Mouse (Mus musculus) forebrain, embryonic 11.5 days (tissue): ENCODE data around the gene Chst8. TPM values are rescaled to one million over a fixed set of nuclear protein-coding genes. Genes with fewer than 3 reads are reported as not detected.

Experiments used
- ATAC-seq: fragments of 200-750 bp; cut with Nextera tagmentation; replicated peaks from 2 replicates; pipeline ENCODE4 v1.8.0; 2017; ENCODE audit warnings: moderate TSS enrichment; ENCODE audit not compliant: low FRiP score
- DNase-seq: peaks from one replicate; pipeline ENCODE4 v3.0.0-alpha.2; 2017; ENCODE audit warnings: low spot score
- H3K27ac ChIP-seq: fragments of 300-500 bp; sonication (generic); 2 replicates; pipeline ENCODE4 v1.5.1; 2014; ENCODE audit warnings: low read depth, low read length
- H3K27me3 ChIP-seq: fragments of 300-500 bp; sonication (generic); 2 replicates; pipeline ENCODE4 v1.6.1; 2014; ENCODE audit warnings: mild to moderate bottlenecking, low read length, mixed read lengths; ENCODE audit not compliant: control insufficient read depth, insufficient read depth
- H3K36me3 ChIP-seq: fragments of 300-500 bp; sonication (generic); 2 replicates; pipeline ENCODE4 v1.6.1; 2014; ENCODE audit warnings: mild to moderate bottlenecking, low read length, moderate library complexity, mixed read lengths; ENCODE audit not compliant: control insufficient read depth, insufficient read depth
- H3K4me1 ChIP-seq: fragments of 300-500 bp; sonication (generic); replicated peaks from 2 replicates; pipeline ENCODE4 v1.6.1; 2014; ENCODE audit warnings: low read length, mixed read lengths; ENCODE audit not compliant: control insufficient read depth, insufficient read depth
- H3K4me2 ChIP-seq: fragments of 300-500 bp; sonication (generic); 2 replicates; pipeline ENCODE4 v1.6.1; 2014; ENCODE audit warnings: low read depth, mild to moderate bottlenecking, low read length, moderate library complexity, mixed read lengths; ENCODE audit not compliant: severe bottlenecking
- H3K4me3 ChIP-seq: fragments of 300-500 bp; sonication (generic); 2 replicates; pipeline ENCODE4 v1.5.1; 2014; ENCODE audit warnings: low read depth, low read length
- H3K9ac ChIP-seq: fragments of 300-500 bp; sonication (generic); 2 replicates; pipeline ENCODE4 v1.6.1; 2014; ENCODE audit warnings: low read length
- H3K9me3 ChIP-seq: fragments of 300-500 bp; sonication (generic); 2 replicates; pipeline ENCODE4 v1.6.1; 2016; ENCODE audit warnings: low read length, mixed read lengths; ENCODE audit not compliant: control insufficient read depth
- WGBS: fragments of 180-500 bp; shearing (Covaris S2); extraction: QIAGEN DNeasy Blood & Tissue Kit; methylation state at CpG from one replicate; pipeline ENCODE4 v1.1.7; 2014; 5-methylcytosine and 5-hydroxymethylcytosine counted together
- polyA plus RNA-seq: library from polyadenylated mRNA; unstranded; fragments of >200 nt; fragmentation: Nextera tagmentation; extraction: Ambion mirVana; gene quantifications from 2 replicates; pipeline ENCODE4 v1.2.1, GENCODE M21; 2014

Gene Chst8
- polyA plus RNA-seq, 1 experiment from 2014 or later = 11.4 TPM

DNA sequence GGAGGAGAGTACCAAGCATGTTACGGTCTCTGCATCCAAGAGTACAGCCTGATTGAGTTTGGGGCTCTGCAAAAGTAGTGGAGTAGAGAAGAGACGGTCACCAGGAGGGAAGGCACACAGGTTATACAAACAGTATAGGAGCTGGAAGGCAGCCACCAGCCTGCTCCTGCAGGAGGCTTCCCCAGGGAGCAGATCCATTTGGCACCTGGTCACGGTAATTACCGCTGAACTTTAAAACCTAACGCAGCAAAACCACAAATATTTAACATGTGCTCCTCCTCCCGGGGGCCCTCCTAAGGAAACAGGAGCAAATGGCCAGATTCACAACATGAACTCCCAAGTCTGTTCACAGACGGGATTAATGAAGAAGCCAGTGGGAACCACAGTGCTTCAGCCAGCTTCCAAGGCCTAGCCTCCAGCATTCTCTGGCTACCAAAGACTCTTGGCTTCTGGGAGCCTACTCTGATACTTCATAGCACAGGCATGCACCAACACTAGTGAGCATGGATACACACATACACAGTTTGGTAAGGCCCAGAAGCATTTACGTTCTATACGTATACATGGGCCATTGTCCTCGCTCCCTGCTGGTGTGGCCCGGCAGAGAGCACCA lies 97.6 kb downstream of the Chst8 start:
- Histone ChIP-seq H3K4me3 (no peak overlapping the region), H3K36me3 (no peaks in the 10 kb centered on the region), H3K27me3 (no peaks in the 10 kb centered on the region), H3K9ac (no peak overlapping the region), H3K9me3 (no peaks in the 10 kb centered on the region), H3K4me1 (peaks cover 12% of the 10 kb centered on the region), H3K27ac (no peak overlapping the region), H3K4me2 (no peak overlapping the region)
- 70% methylated on average over 11 of the region's 11 CpGs for WGBS
- DNase-seq (no peak), ATAC-seq (no peak)

- no peak for DNase-seq
- Histone ChIP-seq H3K4me1 (peaks cover 2% of the 10 kb centered on the region; the same call in 1 of the 2 replicates), H3K4me2 (no peak overlapping the region), H3K27me3 (no peaks in the 10 kb centered on the region), H3K9ac (no peak overlapping the region), H3K27ac (no peak overlapping the region), H3K36me3 (no peaks in the 10 kb centered on the region), H3K4me3 (no peak overlapping the region), H3K9me3 (no peaks in the 10 kb centered on the region)
- WGBS = 77% methylated on average over 4 of the region's 4 CpGs
- no peak for ATAC-seq
Observed at GRCm38 (mm10) chr7:34709111-34709510, 103.4 kb downstream of the Chst8 start.

GRCm38 (mm10) chr7:34704401-34704800 lies 108.1 kb downstream of the Chst8 start:
- no peaks in the 10 kb centered on the region for H3K27me3 ChIP-seq
- ATAC-seq = no peak
- no peak overlapping the region for H3K4me2 ChIP-seq
- no peak overlapping the region for H3K4me3 ChIP-seq
- no peak overlapping the region for H3K9ac ChIP-seq
- peaks cover 2% of the 10 kb centered on the region; the same call in 1 of the 2 replicates for H3K4me1 ChIP-seq
- 39% methylated on average over 4 of the region's 4 CpGs for WGBS
- H3K27ac ChIP-seq = no peak overlapping the region
- DNase-seq = no peak
- H3K9me3 ChIP-seq = no peaks in the 10 kb centered on the region
- no peaks in the 10 kb centered on the region for H3K36me3 ChIP-seq

GRCm38 (mm10) chr7:34703437-34703836 lies 109.1 kb downstream of the Chst8 start:
- 52% methylated on average over 4 of the region's 4 CpGs for WGBS
- ATAC-seq (no peak), DNase-seq (no peak)
- no peaks in the 10 kb centered on the region for H3K36me3 ChIP-seq
- H3K9me3 ChIP-seq = no peaks in the 10 kb centered on the region
- no peak overlapping the region for H3K4me2 ChIP-seq
- no peak overlapping the region for H3K4me3 ChIP-seq
- H3K27me3 ChIP-seq = no peaks in the 10 kb centered on the region
- peaks cover 2% of the 10 kb centered on the region; the same call in 1 of the 2 replicates for H3K4me1 ChIP-seq
- H3K9ac ChIP-seq = no peak overlapping the region
- no peak overlapping the region for H3K27ac ChIP-seq

GRCm38 (mm10) chr7:34702718-34703351 lies 109.7 kb downstream of the Chst8 start:
- ATAC-seq = no peak
- WGBS = 20% methylated on average over 11 of the region's 11 CpGs
- DNase-seq = peak; percentile 80

DNA sequence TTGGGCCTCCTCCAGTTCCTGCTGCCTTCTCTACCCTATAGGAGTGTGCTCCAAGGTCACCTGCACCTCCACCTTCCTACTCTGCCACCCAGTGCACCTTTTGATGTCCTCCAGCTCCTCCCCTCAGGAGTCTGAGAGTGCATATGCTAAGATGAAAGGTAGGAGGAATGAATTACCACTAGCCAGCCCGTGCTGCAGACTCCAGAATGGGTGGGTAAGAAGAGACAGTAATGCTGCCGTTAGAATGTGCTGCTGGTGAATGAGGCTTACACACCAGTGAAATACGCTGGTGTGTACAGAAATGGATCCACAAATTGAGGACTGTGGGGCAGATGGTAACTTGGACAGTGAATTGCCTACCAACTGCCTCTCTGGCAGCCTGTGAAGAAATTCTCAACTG lies 112.6 kb downstream of the Chst8 start:
- Histone ChIP-seq H3K4me3 (no peak overlapping the region), H3K9ac (no peak overlapping the region), H3K9me3 (no peaks in the 10 kb centered on the region), H3K36me3 (no peaks in the 10 kb centered on the region), H3K4me2 (no peak overlapping the region), H3K27me3 (no peaks in the 10 kb centered on the region), H3K27ac (no peak overlapping the region), H3K4me1 (no peaks in the 10 kb centered on the region)
- no peak for DNase-seq
- WGBS = 76% methylated on average over 3 of the region's 3 CpGs
- ATAC-seq = no peak

More at GRCm38 (mm10) chr7:34702718-34703351, 109.7 kb downstream of the Chst8 start:
- no peaks in the 10 kb centered on the region for H3K36me3 ChIP-seq
- no peak overlapping the region for H3K4me2 ChIP-seq
- H3K27ac ChIP-seq = no peak overlapping the region
- no peak overlapping the region for H3K9ac ChIP-seq
- H3K9me3 ChIP-seq = no peaks in the 10 kb centered on the region
- H3K4me3 ChIP-seq = no peak overlapping the region
- no peaks in the 10 kb centered on the region for H3K27me3 ChIP-seq
- H3K4me1 ChIP-seq = peaks cover 2% of the 10 kb centered on the region; the same call in 1 of the 2 replicates

- Histone ChIP-seq H3K4me1 (no peaks in the 10 kb centered on the region), H3K9ac (no peak overlapping the region), H3K4me3 (no peak overlapping the region), H3K27me3 (no peaks in the 10 kb centered on the region), H3K36me3 (no peaks in the 10 kb centered on the region), H3K27ac (no peak overlapping the region), H3K9me3 (no peaks in the 10 kb centered on the region), H3K4me2 (no peak overlapping the region)
- DNase-seq = no peak
- 91% methylated on average over 9 of the region's 9 CpGs for WGBS
- ATAC-seq = no peak
Observed at GRCm38 (mm10) chr7:34698221-34698620, 114.3 kb downstream of the Chst8 start.

GRCm38 (mm10) chr7:34696086-34696485 lies 116.4 kb downstream of the Chst8 start:
- ATAC-seq = no peak
- H3K27ac ChIP-seq = no peak overlapping the region

DNA sequence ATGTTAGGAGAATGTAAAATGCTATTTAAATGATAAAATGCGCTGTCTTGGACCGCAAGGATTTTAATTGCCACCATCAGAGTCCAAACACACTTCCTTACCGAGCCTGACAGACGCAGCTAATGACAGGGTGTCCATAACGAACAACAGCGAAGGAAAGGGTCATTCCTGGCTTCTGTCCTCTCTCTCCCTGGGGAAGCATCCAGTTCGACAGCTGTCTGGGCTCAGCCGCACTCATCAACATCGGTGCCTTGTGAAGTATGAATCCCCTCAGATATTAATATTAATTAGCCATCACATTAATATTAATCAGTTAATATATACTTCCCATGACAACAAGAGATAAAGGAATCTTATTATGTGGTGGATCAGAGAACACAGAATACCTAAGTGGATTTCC lies 117.6 kb downstream of the Chst8 start:
- no peak for ATAC-seq

More at GRCm38 (mm10) chr7:34696086-34696485, 116.4 kb downstream of the Chst8 start:
- no peak overlapping the region for H3K9ac ChIP-seq
- H3K27me3 ChIP-seq = no peaks in the 10 kb centered on the region
- WGBS = 63% methylated on average over 9 of the region's 9 CpGs
- no peak for DNase-seq
- H3K4me3 ChIP-seq = no peak overlapping the region
- no peaks in the 10 kb centered on the region for H3K4me1 ChIP-seq
- no peaks in the 10 kb centered on the region for H3K9me3 ChIP-seq
- no peak overlapping the region for H3K4me2 ChIP-seq
- no peaks in the 10 kb centered on the region for H3K36me3 ChIP-seq

More for the DNA sequence above, 117.6 kb downstream of the Chst8 start:
- peaks cover 3% of the 10 kb centered on the region; the same call in 1 of the 2 replicates for H3K4me1 ChIP-seq
- no peak overlapping the region for H3K4me3 ChIP-seq
- no peak overlapping the region for H3K9ac ChIP-seq
- WGBS = 68% methylated on average over 9 of the region's 9 CpGs
- no peaks in the 10 kb centered on the region for H3K27me3 ChIP-seq
- no peak overlapping the region for H3K27ac ChIP-seq
- no peak for DNase-seq
- H3K4me2 ChIP-seq = no peak overlapping the region
- H3K9me3 ChIP-seq = no peaks in the 10 kb centered on the region
- no peaks in the 10 kb centered on the region for H3K36me3 ChIP-seq
